Mouse (Mus musculus): Measurements from ENCODE around the gene Smyd3.

The Smyd3 gene

GRCm38 (mm10) chr1:179220290-179220689 is 297.6 kb downstream of the Smyd3 start:
- DNase-seq (ENCODE audit: low spot score) = no peak

- DNase-seq (ENCODE audit: low spot score) = no peak
Measured at GRCm38 (mm10) chr1:179218061-179218460, 299.8 kb downstream of the Smyd3 start.

- DNase-seq (ENCODE audit: low spot score) = no peak
Measured at GRCm38 (mm10) chr1:179217036-179217435, 300.8 kb downstream of the Smyd3 start.

- no peak for DNase-seq (ENCODE audit: low spot score)
Measured at GRCm38 (mm10) chr1:179213381-179213780, 304.5 kb downstream of the Smyd3 start.

- DNase-seq (ENCODE audit: low spot score) = no peak
Measured at GRCm38 (mm10) chr1:179212295-179212694, 305.5 kb downstream of the Smyd3 start.

GRCm38 (mm10) chr1:179211313-179211712 is 306.5 kb downstream of the Smyd3 start:
- DNase-seq (ENCODE audit: low spot score) = no peak

GRCm38 (mm10) chr1:179207846-179208595 is 309.8 kb downstream of the Smyd3 start:
- no peak for DNase-seq (ENCODE audit: low spot score)

- no peak for DNase-seq (ENCODE audit: low spot score)
Measured at GRCm38 (mm10) chr1:179207180-179207741, 310.6 kb downstream of the Smyd3 start.

- no peak for DNase-seq (ENCODE audit: low spot score)
Measured at GRCm38 (mm10) chr1:179198517-179199200, 319.2 kb downstream of the Smyd3 start.

- no peak for DNase-seq (ENCODE audit: low spot score)
Measured at GRCm38 (mm10) chr1:179197821-179198516, 319.9 kb downstream of the Smyd3 start.

GRCm38 (mm10) chr1:179197156-179197555 is 320.7 kb downstream of the Smyd3 start:
- no peak for DNase-seq (ENCODE audit: low spot score)

GRCm38 (mm10) chr1:179196422-179196821 is 321.4 kb downstream of the Smyd3 start:
- DNase-seq (ENCODE audit: low spot score) = no peak

GRCm38 (mm10) chr1:179192781-179193180 is 325.1 kb downstream of the Smyd3 start:
- no peak for DNase-seq (ENCODE audit: low spot score)

- DNase-seq (ENCODE audit: low spot score) = no peak
Measured at GRCm38 (mm10) chr1:179190837-179191236, 327.0 kb downstream of the Smyd3 start.

GRCm38 (mm10) chr1:179187171-179187570 is 330.7 kb downstream of the Smyd3 start:
- DNase-seq (ENCODE audit: low spot score) = no peak

- no peak for DNase-seq (ENCODE audit: low spot score)
Measured at GRCm38 (mm10) chr1:179184631-179185030, 333.2 kb downstream of the Smyd3 start.

GRCm38 (mm10) chr1:179183499-179183898 is 334.3 kb downstream of the Smyd3 start:
- DNase-seq (ENCODE audit: low spot score) = no peak

GRCm38 (mm10) chr1:179180546-179180945 is 337.3 kb downstream of the Smyd3 start:
- DNase-seq (ENCODE audit: low spot score) = no peak

GRCm38 (mm10) chr1:179176861-179177658 is 340.8 kb downstream of the Smyd3 start:
- no peak for DNase-seq (ENCODE audit: low spot score)

GRCm38 (mm10) chr1:179174241-179174640 is 343.6 kb downstream of the Smyd3 start:
- DNase-seq (ENCODE audit: low spot score) = no peak

- DNase-seq (ENCODE audit: low spot score) = no peak
Measured at GRCm38 (mm10) chr1:179170555-179170954, 347.3 kb downstream of the Smyd3 start.

GRCm38 (mm10) chr1:179169749-179170148 is 348.1 kb downstream of the Smyd3 start:
- no peak for DNase-seq (ENCODE audit: low spot score)
